Mouse (Mus musculus): ENCODE measurements at regions not wholly inside any gene's neighbourhood (a gene's known extent, or its start where the extent isn't known, plus 50 kb on each side); places are given as distances from the start of the nearest gene placed in this dataset.
A peak's percentile ranks its signal among the peaks of the same experiment; 100 is the strongest.

GRCm38 (mm10) chr12:71482619-71483018 is 172.9 kb downstream of the Dact1 start:
- no peak for DNase-seq

- no peak for DNase-seq
Observed at GRCm38 (mm10) chr12:71483536-71484165, 174.0 kb downstream of the Dact1 start.

GRCm38 (mm10) chr12:71484286-71484685 is 174.6 kb downstream of the Dact1 start:
- DNase-seq = no peak

GRCm38 (mm10) chr12:71486078-71486477 is 176.4 kb downstream of the Dact1 start:
- DNase-seq = no peak

GRCm38 (mm10) chr12:71487591-71488435 is 178.1 kb downstream of the Dact1 start:
- no peak for DNase-seq

GRCm38 (mm10) chr12:71489295-71489694 is 179.6 kb downstream of the Dact1 start:
- no peak for DNase-seq

- DNase-seq = no peak
Observed at GRCm38 (mm10) chr12:71494803-71495293, 185.2 kb downstream of the Dact1 start.

GRCm38 (mm10) chr12:71498246-71499029 is 188.8 kb downstream of the Dact1 start:
- peak; percentile 18 for DNase-seq

GRCm38 (mm10) chr12:71501299-71501810 is 191.7 kb downstream of the Dact1 start:
- no peak for DNase-seq

GRCm38 (mm10) chr12:71503265-71503664 is 193.6 kb downstream of the Dact1 start:
- no peak for DNase-seq

- DNase-seq = no peak
Observed at GRCm38 (mm10) chr12:71506206-71506605, 196.5 kb downstream of the Dact1 start.

- no peak for DNase-seq
Observed at GRCm38 (mm10) chr12:71506716-71507115, 197.0 kb downstream of the Dact1 start.

GRCm38 (mm10) chr12:71512915-71513612 is 203.4 kb downstream of the Dact1 start:
- no peak for DNase-seq

GRCm38 (mm10) chr12:71519520-71519919 is 209.8 kb downstream of the Dact1 start:
- no peak for DNase-seq

GRCm38 (mm10) chr12:71521936-71522335 is 212.3 kb downstream of the Dact1 start:
- DNase-seq = no peak

- DNase-seq = no peak
Observed at GRCm38 (mm10) chr12:71522451-71522850, 212.8 kb downstream of the Dact1 start.

- DNase-seq = peak; percentile 20
Observed at GRCm38 (mm10) chr12:71524156-71524555, 214.5 kb downstream of the Dact1 start.

- no peak for DNase-seq
Observed at GRCm38 (mm10) chr12:71525255-71525927, 215.7 kb downstream of the Dact1 start.

GRCm38 (mm10) chr12:71526623-71527022 is 216.9 kb downstream of the Dact1 start:
- no peak for DNase-seq

GRCm38 (mm10) chr12:71532161-71532560 is 222.5 kb downstream of the Dact1 start:
- no peak for DNase-seq

GRCm38 (mm10) chr12:71532708-71533450 is 223.2 kb downstream of the Dact1 start:
- no peak for DNase-seq
